ENCODE assay signal across 8 mouse cellular contexts in genomic region chr7:109960613-109961154, GRCm38 (mm10). TPM values are rescaled to one million over a fixed set of nuclear protein-coding genes. Genes with fewer than 3 reads are reported as not detected.
DNase-seq lines count a peak whose midpoint lies in the region; ATAC-seq and TF ChIP-seq lines count a peak whose summit lies in the region.

No protein-coding gene starts in this region.

- peaks cover 7% of the 10 kb centered on the region for H3K4me1 ChIP-seq in cerebellum, adult 2 months (ENCODE audit: control insufficient read depth, insufficient read depth, low read length)
- H3K4me1 ChIP-seq in neural tube, embryonic 11.5 days (ENCODE audit: control insufficient read depth, insufficient read depth, low read length): peaks cover 17% of the 10 kb centered on the region
- peaks cover 34% of the 10 kb centered on the region for H3K4me1 ChIP-seq in limb, embryonic 12.5 days (replicated peaks)
- no peaks in the 10 kb centered on the region for H3K4me1 ChIP-seq in small intestine, adult 2 months (ENCODE audit: control insufficient read depth, insufficient read depth, insufficient read length, low read length)

- peak; percentile 65 for ATAC-seq in neural tube, embryonic 11.5 days (ENCODE audit: insufficient read depth, low FRiP score, low TSS enrichment)
- ATAC-seq in limb, embryonic 12.5 days (ENCODE audit: insufficient number of reproducible peaks, insufficient read depth, low FRiP score, low TSS enrichment, low read depth): peak; percentile 61; the same call in 1 of the 2 replicates

- peak overlapping the region; percentile 95 for H3K9ac ChIP-seq in neural tube, embryonic 11.5 days (ENCODE audit: low read length)
- peak overlapping the region; percentile 95 for H3K9ac ChIP-seq in limb, embryonic 12.5 days (replicated peaks)

- H3K27ac ChIP-seq in cerebellum, adult 2 months (ENCODE audit: insufficient read depth, low read length): peak overlapping the region; percentile 100
- H3K27ac ChIP-seq in neural tube, embryonic 11.5 days (ENCODE audit: low read depth, low read length): peak overlapping the region; percentile 94
- H3K27ac ChIP-seq in limb, embryonic 12.5 days: peak overlapping the region; percentile 93
- H3K27ac ChIP-seq in small intestine, adult 2 months (ENCODE audit: insufficient read depth, low read depth, low read length): no peak overlapping the region; the same call in 1 of the 2 replicates

- TF ChIP-seq POLR2A in cerebellum, adult 2 months (IDR thresholded peaks at IDR 0.05; ENCODE audit: borderline replicate concordance, insufficient read depth, low read length): no peak
- TF ChIP-seq POLR2A in small intestine, adult 2 months (IDR thresholded peaks at IDR 0.05; ENCODE audit: low read depth, low read length): no peak

- H3K4me3 ChIP-seq in cerebellum, adult 2 months (replicated peaks; ENCODE audit: insufficient read depth, low read depth, low read length): peak overlapping the region; percentile 97
- H3K4me3 ChIP-seq in neural tube, embryonic 11.5 days (ENCODE audit: low read depth, low read length): peak overlapping the region; percentile 76
- peak overlapping the region; percentile 87 for H3K4me3 ChIP-seq in limb, embryonic 12.5 days (replicated peaks)
- peak overlapping the region; percentile 82 for H3K4me3 ChIP-seq in small intestine, adult 2 months (ENCODE audit: low read depth, low read length)

- H3K27me3 ChIP-seq in cerebellum, adult 2 months (ENCODE audit: control insufficient read depth, insufficient read depth, low read length): no peaks in the 10 kb centered on the region
- H3K27me3 ChIP-seq in neural tube, embryonic 11.5 days (ENCODE audit: control insufficient read depth, insufficient read depth, low read length): no peaks in the 10 kb centered on the region
- no peaks in the 10 kb centered on the region for H3K27me3 ChIP-seq in limb, embryonic 12.5 days
- H3K27me3 ChIP-seq in small intestine, adult 2 months (ENCODE audit: control insufficient read depth, insufficient read depth, low read length): peaks cover 4% of the 10 kb centered on the region; the same call in 1 of the 2 replicates

- no peaks in the 10 kb centered on the region for H3K9me3 ChIP-seq in neural tube, embryonic 11.5 days (ENCODE audit: control insufficient read depth, low read length)
- peaks cover 3% of the 10 kb centered on the region; the same call in 1 of the 2 replicates for H3K9me3 ChIP-seq in limb, embryonic 12.5 days

- no peak for TF ChIP-seq CTCF in cerebellum, adult 2 months (IDR thresholded peaks at IDR 0.05; ENCODE audit: borderline replicate concordance, insufficient read depth, low read depth, low read length)
- TF ChIP-seq CTCF in small intestine, adult 2 months (IDR thresholded peaks at IDR 0.05; ENCODE audit: extremely low read depth, insufficient read length, insufficient replicate concordance, low read depth, low read length): no peak

- 10% methylated on average over 13 of the region's 13 CpGs for WGBS in cerebellum, adult 2 months
- WGBS in neural tube, embryonic 11.5 days: 10% methylated on average over 13 of the region's 13 CpGs
- 11% methylated on average over 13 of the region's 13 CpGs for WGBS in limb, embryonic 12.5 days
- 10% methylated on average over 13 of the region's 13 CpGs for WGBS in small intestine, adult 2 months

- no peak for DNase-seq in cerebellum, adult 2 months
- DNase-seq in cerebellum, postnatal 36 days: no peak
- no peak for DNase-seq in neural tube, embryonic 11.5 days (ENCODE audit: low spot score)
- DNase-seq in neural tube, embryonic 10.5 days (ENCODE audit: extremely low spot score, low spot score): no peak
- no peak for DNase-seq in cerebellum, adult 18-20 months
- DNase-seq in frontal cortex, postnatal 25 days (ENCODE audit: low spot score in 2 of 2): no peak

- H3K36me3 ChIP-seq in neural tube, embryonic 11.5 days (ENCODE audit: control insufficient read depth, insufficient read depth, low read length): no peaks in the 10 kb centered on the region
- no peaks in the 10 kb centered on the region for H3K36me3 ChIP-seq in limb, embryonic 12.5 days
- no peaks in the 10 kb centered on the region for H3K36me3 ChIP-seq in small intestine, adult 2 months (ENCODE audit: control insufficient read depth, insufficient read depth, low read length)

- peak overlapping the region; percentile 57 for H3K4me2 ChIP-seq in neural tube, embryonic 11.5 days (ENCODE audit: low read depth)
- peak overlapping the region; percentile 87 for H3K4me2 ChIP-seq in limb, embryonic 12.5 days

RNA-seq across cellular contexts. Expression of gene Dennd5a, which starts 0.4 kb away (rescaled TPM):
- polyA plus RNA-seq in cerebellum, adult 2 months (2012; rRNA removed): 270 TPM in 2 replicates
- polyA plus RNA-seq in neural tube, embryonic 11.5 days (2014; fragmentation: Nextera tagmentation; extraction: Ambion mirVana): 56.7 TPM in 2 replicates
- 40.7 and 48.4 TPM in 2 replicates for polyA plus RNA-seq in limb, embryonic 12.5 days (2016; fragmentation: Nextera tagmentation; extraction: Ambion mirVana)
- polyA plus RNA-seq in small intestine, adult 2 months (2012; rRNA removed): 8.6 and 11.7 TPM in 2 replicates

RNA-seq across cellular contexts. Expression of gene Tmem41b, which starts 26.0 kb away (rescaled TPM):
- 61.8 and 66.0 TPM in 2 replicates for polyA plus RNA-seq in cerebellum, adult 2 months (2012; rRNA removed)
- 78.8 and 79.1 TPM in 2 replicates for polyA plus RNA-seq in neural tube, embryonic 11.5 days (2014; fragmentation: Nextera tagmentation; extraction: Ambion mirVana)
- polyA plus RNA-seq in limb, embryonic 12.5 days (2016; fragmentation: Nextera tagmentation; extraction: Ambion mirVana): 78.0 and 79.5 TPM in 2 replicates
- polyA plus RNA-seq in small intestine, adult 2 months (2012; rRNA removed): 19.8 and 39.7 TPM in 2 replicates

RNA-seq across cellular contexts. Expression of gene Ipo7, which starts 57.4 kb away (rescaled TPM):
- 46.5 and 50.8 TPM in 2 replicates for polyA plus RNA-seq in cerebellum, adult 2 months (2012; rRNA removed)
- 30.7 and 36.3 TPM in 2 replicates for polyA plus RNA-seq in neural tube, embryonic 11.5 days (2014; fragmentation: Nextera tagmentation; extraction: Ambion mirVana)
- 44.2 and 46.5 TPM in 2 replicates for polyA plus RNA-seq in limb, embryonic 12.5 days (2016; fragmentation: Nextera tagmentation; extraction: Ambion mirVana)
- 3.1 and 11.0 TPM in 2 replicates for polyA plus RNA-seq in small intestine, adult 2 months (2012; rRNA removed)
